Mouse (Mus musculus): ENCODE measurements around the gene Patz1. TPM values are rescaled to one million over a fixed set of nuclear protein-coding genes. Genes with fewer than 3 reads are reported as not detected.

Gene Patz1
- total and polyA plus RNA-seq, 3 experiments = 29.5 to 37.4 (median 31.5) TPM

GRCm38 (mm10) chr11:3302792-3303191 lies 14.1 kb downstream of the Patz1 start:
- no peak overlapping the region for H3K4me3 ChIP-seq (replicated peaks in 1 of 3; ENCODE audit: low read depth in 2 of 3, low read length in 2 of 3, poor library complexity in 1 of 3)

GRCm38 (mm10) chr11:3305821-3306220 lies 17.1 kb downstream of the Patz1 start:
- no peaks in the 10 kb centered on the region for H3K79me2 ChIP-seq (replicated peaks; ENCODE audit: control insufficient read depth, extremely low read depth, insufficient read depth, poor library complexity, severe bottlenecking)
- H3K4me2 ChIP-seq (ENCODE audit: insufficient read depth, low read depth, poor library complexity, severe bottlenecking) = no peak overlapping the region
- TF ChIP-seq ELF1 (IDR thresholded peaks at IDR 0.05; ENCODE audit: low read depth, low read length) = no peak
- no peak for TF ChIP-seq KAT2A (IDR thresholded peaks at IDR 0.05; ENCODE audit: insufficient replicate concordance, low read length)
- no peak for TF ChIP-seq RCOR1 (conservative IDR thresholded peaks at IDR 0.05; ENCODE audit: low read depth, low read length)
- TF ChIP-seq MXI1 (IDR thresholded peaks at IDR 0.05; ENCODE audit: low read depth, low read length) = no peak
- TF ChIP-seq MAX (IDR thresholded peaks at IDR 0.05; ENCODE audit: low read length) = no peak
- no peak for TF ChIP-seq SIN3A (IDR thresholded peaks at IDR 0.05; ENCODE audit: low read length)
- TF ChIP-seq MAZ (IDR thresholded peaks at IDR 0.05; ENCODE audit: low read depth, low read length) = no peak
- TF ChIP-seq USF2 (conservative IDR thresholded peaks at IDR 0.05; ENCODE audit: low read depth, low read length) = no peak
- no peak for TF ChIP-seq ZMIZ1 (IDR thresholded peaks at IDR 0.05; ENCODE audit: low read depth, low read length)
- no peak for TF ChIP-seq UBTF (IDR thresholded peaks at IDR 0.05; ENCODE audit: low read depth, low read length)
- TF ChIP-seq MYC (IDR thresholded peaks at IDR 0.05; ENCODE audit: low read depth, low read length) = no peak
- TF ChIP-seq CHD2 (IDR thresholded peaks at IDR 0.05; ENCODE audit: low read length) = no peak
- no peak for TF ChIP-seq ZKSCAN1 (IDR thresholded peaks at IDR 0.05; ENCODE audit: borderline replicate concordance, low read depth, low read length)
- TF ChIP-seq RAD21 (IDR thresholded peaks at IDR 0.05; ENCODE audit: low read depth, low read length) = no peak
- TF ChIP-seq CHD1 (IDR thresholded peaks at IDR 0.05; ENCODE audit: low read depth, low read length) = no peak
- TF ChIP-seq USF1 (IDR thresholded peaks at IDR 0.05; ENCODE audit: low read depth, low read length) = no peak
- no peak overlapping the region for H3K9ac ChIP-seq (ENCODE audit: insufficient read depth, low read depth)
- no peak overlapping the region for H3K27ac ChIP-seq (ENCODE audit: insufficient read depth, low read depth)
- no peak for DNase-seq (ENCODE audit: extremely low read depth)
- no peak overlapping the region for H3K4me3 ChIP-seq (replicated peaks in 1 of 3; ENCODE audit: low read depth in 2 of 3, low read length in 2 of 3, poor library complexity in 1 of 3)
- dilution Hi-C loops (cut with MboI; ENCODE audit: extremely low pct_ligation_motif_present, extremely low pct_unique_long_range_greater_than_20kb, low sequenced_read_pairs) (no loop called here), in situ Hi-C loops (cut with MboI; ENCODE audit: low pct_ligation_motif_present, low pct_unique_long_range_greater_than_20kb, low sequenced_read_pairs) (no loop called here)
- H3K27me3 ChIP-seq (replicated peaks) = no peaks in the 10 kb centered on the region
- peaks cover 8 to 41% of the 10 kb centered on the region in 2 experiments; a peak in 3 of 4 replicates for H3K4me1 ChIP-seq (ENCODE audit: control insufficient read depth in 1 of 2, insufficient read depth in 2 of 2)
- peaks cover 66 to 95% of the 10 kb centered on the region in 2 experiments for H3K36me3 ChIP-seq (replicated peaks in 1 of 2; ENCODE audit: control insufficient read depth in 1 of 2, insufficient read depth in 1 of 2, low read length in 1 of 2)
- no peaks in the 10 kb centered on the region for H3K9me3 ChIP-seq (replicated peaks; ENCODE audit: low read length)

More at GRCm38 (mm10) chr11:3302792-3303191, 14.1 kb downstream of the Patz1 start:
- no peak overlapping the region for H3K27ac ChIP-seq (ENCODE audit: insufficient read depth, low read depth)
- H3K27me3 ChIP-seq (replicated peaks) = no peaks in the 10 kb centered on the region
- peaks cover 7 to 23% of the 10 kb centered on the region in 2 experiments; a peak in 3 of 4 replicates for H3K4me1 ChIP-seq (ENCODE audit: control insufficient read depth in 1 of 2, insufficient read depth in 2 of 2)
- H3K36me3 ChIP-seq (replicated peaks in 1 of 2; ENCODE audit: control insufficient read depth in 1 of 2, insufficient read depth in 1 of 2, low read length in 1 of 2) = peaks cover 73 to 94% of the 10 kb centered on the region in 2 experiments
- no peaks in the 10 kb centered on the region for H3K9me3 ChIP-seq (replicated peaks; ENCODE audit: low read length)
- no peak overlapping the region for H3K4me2 ChIP-seq (ENCODE audit: insufficient read depth, low read depth, poor library complexity, severe bottlenecking)
- dilution Hi-C loops (cut with MboI; ENCODE audit: extremely low pct_ligation_motif_present, extremely low pct_unique_long_range_greater_than_20kb, low sequenced_read_pairs) = no loop called here
- no peaks in the 10 kb centered on the region for H3K79me2 ChIP-seq (replicated peaks; ENCODE audit: control insufficient read depth, extremely low read depth, insufficient read depth, poor library complexity, severe bottlenecking)
- DNase-seq (ENCODE audit: extremely low read depth) = no peak
- H3K9ac ChIP-seq (ENCODE audit: insufficient read depth, low read depth) = no peak overlapping the region
- in situ Hi-C loops (cut with MboI; ENCODE audit: low pct_ligation_motif_present, low pct_unique_long_range_greater_than_20kb, low sequenced_read_pairs) = no loop called here
- TF ChIP-seq UBTF (IDR thresholded peaks at IDR 0.05; ENCODE audit: low read depth, low read length) (no peak), ELF1 (IDR thresholded peaks at IDR 0.05; ENCODE audit: low read depth, low read length) (no peak)

All from CH12.LX (cell line).